Mouse (Mus musculus): ENCODE measurements around the gene Ccdc194. TPM values are rescaled to one million over a fixed set of nuclear protein-coding genes. Genes with fewer than 3 reads are reported as not detected.
A peak's percentile ranks its signal among the peaks of the same experiment; 100 is the strongest.

Ccdc194 gene
- total RNA-seq, 2 experiments from 2014 or later = not detected

DNA sequence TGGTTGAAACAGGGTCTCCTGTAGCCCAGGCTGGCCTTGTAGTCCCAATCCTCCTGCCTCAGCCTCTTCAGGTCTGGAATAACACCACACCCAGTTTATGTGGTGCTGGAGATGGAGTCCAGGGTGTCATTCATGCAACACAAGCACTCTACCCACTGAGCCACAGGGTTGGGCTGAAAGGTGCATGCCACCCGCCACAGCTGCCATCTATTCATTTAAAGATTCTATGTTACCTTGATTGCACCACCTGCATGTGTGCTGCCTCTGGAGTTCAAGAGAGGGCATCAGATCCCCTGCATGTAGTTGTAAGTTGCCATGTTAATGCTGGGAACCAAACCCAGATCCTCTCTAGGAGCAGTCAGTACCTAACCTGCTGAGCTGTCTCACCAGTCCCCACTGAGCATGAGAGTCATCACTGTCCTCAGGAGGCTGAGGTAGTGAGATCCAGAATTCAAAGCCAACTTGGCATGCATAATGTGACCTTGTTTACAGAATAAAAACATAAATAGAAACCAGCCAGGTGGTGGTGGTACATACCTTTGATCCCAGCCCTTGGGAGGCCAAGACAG is 28.4 kb downstream of the Ccdc194 start:
- DNase-seq = peak; percentile 22
- no peak for TF ChIP-seq CTCF (IDR thresholded peaks at IDR 0.05)
- intact Hi-C loops (cut with DNase I) = no loop called here
- Histone ChIP-seq H3K4me3 (peak overlapping the region; percentile 15), H3K27ac (peak overlapping the region; percentile 81)

DNA sequence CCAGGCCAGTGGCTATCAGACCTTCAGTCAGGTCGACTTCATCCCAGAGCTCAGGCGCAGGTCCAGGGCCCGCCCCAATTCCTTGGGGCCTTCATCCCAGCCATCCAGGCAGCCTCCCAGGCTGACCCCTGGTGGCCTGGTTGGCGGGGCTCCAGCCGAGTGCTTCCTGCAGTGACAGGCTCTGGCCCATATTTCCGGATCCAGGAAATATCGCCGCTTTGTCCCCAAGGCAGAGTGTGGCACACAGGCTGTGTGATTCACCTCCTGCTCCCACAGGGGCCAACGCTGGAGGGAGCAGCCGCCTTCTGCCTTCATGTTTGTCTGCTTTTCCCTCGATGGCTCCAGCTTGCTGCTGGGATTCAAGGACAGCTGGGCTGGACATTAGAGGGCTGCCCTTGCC is 29.0 kb downstream of the Ccdc194 start:
- intact Hi-C loops (cut with DNase I) = loop anchor here (1.0 kb wide), 1 partner anchor 25 kb away; no protein-coding TSS in a partner anchor
- peak overlapping the region; percentile 81 for H3K27ac ChIP-seq
- DNase-seq = peak; percentile 94

DNA sequence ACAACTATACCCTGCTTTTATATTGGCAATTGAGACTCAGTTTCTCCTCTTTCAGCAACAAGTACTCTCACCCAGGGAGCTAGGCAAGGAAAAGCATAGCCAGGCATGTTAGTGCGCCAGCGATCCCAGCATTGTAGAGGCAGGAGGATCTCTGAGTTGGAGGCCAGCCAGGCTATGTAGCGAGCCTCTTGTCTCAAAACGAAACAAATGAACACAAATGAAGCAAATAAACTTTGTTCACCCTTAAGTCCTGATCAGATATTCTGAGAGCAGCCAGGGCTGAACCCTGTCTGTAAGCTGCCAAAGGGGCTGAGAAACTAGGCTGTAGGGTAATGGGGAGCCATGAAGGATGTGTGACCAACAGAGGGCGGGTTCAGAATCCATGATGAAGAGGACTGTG is 29.7 kb downstream of the Ccdc194 start:
- TF ChIP-seq CTCF (IDR thresholded peaks at IDR 0.05) = no peak
- intact Hi-C loops (cut with DNase I) = loop anchor here (1.0 kb wide), 1 partner anchor 25 kb away; no protein-coding TSS in a partner anchor
- Histone ChIP-seq H3K4me3 (no peak overlapping the region; the same call in 1 of the 2 replicates), H3K27ac (peak overlapping the region; percentile 81)
- peak; percentile 36 for DNase-seq

More for the DNA sequence above, 29.0 kb downstream of the Ccdc194 start:
- H3K4me3 ChIP-seq = peak overlapping the region; percentile 15
- TF ChIP-seq CTCF (IDR thresholded peaks at IDR 0.05) = peak; percentile 41

DNA sequence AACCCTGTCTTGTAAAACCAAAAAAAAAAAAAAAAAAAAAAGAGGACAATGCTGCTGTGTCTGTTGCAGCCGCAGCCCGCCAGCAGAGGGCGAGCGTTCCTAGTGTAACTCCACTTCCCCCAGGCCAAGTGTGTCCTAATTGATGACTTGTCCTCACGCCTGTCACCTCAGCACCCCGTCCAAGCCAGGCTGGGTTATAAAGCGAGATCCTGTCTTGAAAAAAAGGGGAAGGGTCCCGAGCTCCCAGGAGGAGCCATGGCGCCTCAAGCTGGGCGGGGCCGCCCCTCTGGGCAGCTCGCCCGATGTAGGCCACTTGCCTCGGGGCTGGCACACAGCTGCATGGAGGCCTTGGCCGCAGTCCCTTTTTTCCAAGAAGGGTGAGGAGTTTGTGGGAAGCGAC is 30.5 kb downstream of the Ccdc194 start:
- peak; percentile 93 for DNase-seq
- intact Hi-C loops (cut with DNase I) = no loop called here
- H3K4me3 ChIP-seq = peak overlapping the region; percentile 61
- peak overlapping the region; percentile 81 for H3K27ac ChIP-seq
- peak; percentile 77 for TF ChIP-seq CTCF (IDR thresholded peaks at IDR 0.05)

DNA sequence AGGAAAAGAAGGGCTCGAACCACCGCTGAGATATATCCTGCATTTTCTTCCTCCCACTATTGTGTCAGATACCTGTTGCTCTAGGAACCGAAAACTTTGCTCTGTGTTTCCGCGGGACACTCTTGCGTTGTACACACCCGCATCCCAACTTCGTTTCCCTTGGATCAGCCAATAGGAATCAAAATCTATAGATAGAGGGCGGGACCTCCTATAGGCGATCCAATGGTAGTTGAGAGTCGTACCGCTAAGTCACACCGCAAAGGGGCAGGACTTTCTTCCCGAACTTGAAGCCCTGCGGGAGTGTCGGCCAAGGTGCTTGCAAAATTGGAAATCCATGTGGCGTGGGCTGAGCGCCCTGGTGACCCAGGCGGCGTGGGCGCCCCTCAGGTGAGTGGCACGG is 37.1 kb downstream of the Ccdc194 start:
- intact Hi-C loops (cut with DNase I) = loop anchor here (5.0 kb wide), 1 partner anchor 34 kb away; no protein-coding TSS in a partner anchor

DNA sequence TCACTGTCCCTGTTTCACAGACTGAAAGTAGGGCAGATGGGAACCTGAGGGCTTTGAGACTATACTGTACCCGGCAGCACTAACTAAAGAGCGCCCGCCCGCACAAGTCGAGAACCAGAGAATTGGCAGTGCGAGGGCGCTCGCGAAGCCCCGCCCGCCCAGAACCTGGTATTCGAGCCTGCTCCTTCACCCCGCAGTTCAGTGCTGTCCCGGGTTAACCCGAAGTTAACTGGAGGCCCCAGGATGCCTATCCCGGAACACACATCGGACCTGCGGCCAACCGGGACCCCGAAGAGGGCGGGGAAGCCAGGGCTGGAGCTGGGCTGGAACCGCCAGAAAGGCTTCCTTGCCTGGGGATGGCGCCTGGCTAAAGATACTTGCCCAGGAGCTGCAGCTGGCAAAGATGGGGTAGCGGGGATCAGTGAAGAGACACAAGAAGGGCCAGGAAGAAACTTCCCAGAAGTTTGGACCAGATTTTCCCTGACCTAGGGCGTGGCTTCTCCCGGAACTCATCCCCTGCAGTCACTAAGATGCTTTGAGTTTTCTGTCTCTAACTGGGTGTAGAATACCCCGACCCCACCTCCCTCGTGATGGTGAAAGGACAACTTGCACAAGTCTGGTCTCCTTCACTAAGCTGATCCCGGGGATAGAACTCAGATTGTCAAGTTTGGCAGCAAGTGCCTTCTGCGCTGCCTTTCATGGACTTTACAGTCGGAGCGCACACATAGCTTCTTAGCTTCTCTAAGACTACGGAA is 37.6 kb downstream of the Ccdc194 start, which contains the start of gene Gtpbp3:
Gtpbp3 (plus strand) TSS at position 413 of the 755 bp plus-strand sequence.
- peak within 1 kb of the TSS; percentile 98 for H3K27ac ChIP-seq
- no peak for TF ChIP-seq CTCF (IDR thresholded peaks at IDR 0.05)
- peak within 1 kb of the TSS; percentile 79 for H3K4me3 ChIP-seq
- intact Hi-C loops (cut with DNase I) = loop anchor here (5.0 kb wide), 1 partner anchor 34 kb away; no protein-coding TSS in a partner anchor
- peak; percentile 92 for DNase-seq

More for the DNA sequence above, 37.1 kb downstream of the Ccdc194 start:
- peak overlapping the region; percentile 98 for H3K27ac ChIP-seq
- peak; percentile 89 for DNase-seq
- TF ChIP-seq CTCF (IDR thresholded peaks at IDR 0.05) = 0 out of 2 replicates have a peak, but pooled peaks have one; percentile 1
- peak overlapping the region; percentile 79 for H3K4me3 ChIP-seq

DNA sequence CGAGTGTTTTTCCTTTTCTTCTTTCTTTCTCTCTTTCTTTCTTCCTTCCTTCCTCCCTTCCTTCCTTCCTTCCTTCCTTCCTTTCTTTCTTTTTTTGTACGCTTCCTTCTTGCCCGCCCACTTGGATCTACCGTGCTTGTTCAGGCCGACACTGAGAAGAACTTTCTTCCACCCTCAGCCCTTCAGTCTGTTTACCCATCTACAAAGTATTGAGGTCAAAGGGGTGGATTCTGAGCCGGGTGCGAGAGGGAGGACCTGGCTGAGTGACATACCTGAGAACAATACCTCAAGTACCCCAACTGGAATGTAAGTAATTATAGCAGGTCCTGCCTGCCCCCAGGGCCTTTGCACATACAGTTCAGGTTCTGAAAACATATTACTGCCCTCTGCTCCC is 39.4 kb downstream of the Ccdc194 start:
- peak overlapping the region; percentile 94 for H3K27ac ChIP-seq
- intact Hi-C loops (cut with DNase I) = loop anchor here (5.0 kb wide), 1 partner anchor 36 kb away; no protein-coding TSS in a partner anchor
- no peak for DNase-seq
- no peak for TF ChIP-seq CTCF (IDR thresholded peaks at IDR 0.05)
- H3K4me3 ChIP-seq = peak overlapping the region; percentile 91

DNA sequence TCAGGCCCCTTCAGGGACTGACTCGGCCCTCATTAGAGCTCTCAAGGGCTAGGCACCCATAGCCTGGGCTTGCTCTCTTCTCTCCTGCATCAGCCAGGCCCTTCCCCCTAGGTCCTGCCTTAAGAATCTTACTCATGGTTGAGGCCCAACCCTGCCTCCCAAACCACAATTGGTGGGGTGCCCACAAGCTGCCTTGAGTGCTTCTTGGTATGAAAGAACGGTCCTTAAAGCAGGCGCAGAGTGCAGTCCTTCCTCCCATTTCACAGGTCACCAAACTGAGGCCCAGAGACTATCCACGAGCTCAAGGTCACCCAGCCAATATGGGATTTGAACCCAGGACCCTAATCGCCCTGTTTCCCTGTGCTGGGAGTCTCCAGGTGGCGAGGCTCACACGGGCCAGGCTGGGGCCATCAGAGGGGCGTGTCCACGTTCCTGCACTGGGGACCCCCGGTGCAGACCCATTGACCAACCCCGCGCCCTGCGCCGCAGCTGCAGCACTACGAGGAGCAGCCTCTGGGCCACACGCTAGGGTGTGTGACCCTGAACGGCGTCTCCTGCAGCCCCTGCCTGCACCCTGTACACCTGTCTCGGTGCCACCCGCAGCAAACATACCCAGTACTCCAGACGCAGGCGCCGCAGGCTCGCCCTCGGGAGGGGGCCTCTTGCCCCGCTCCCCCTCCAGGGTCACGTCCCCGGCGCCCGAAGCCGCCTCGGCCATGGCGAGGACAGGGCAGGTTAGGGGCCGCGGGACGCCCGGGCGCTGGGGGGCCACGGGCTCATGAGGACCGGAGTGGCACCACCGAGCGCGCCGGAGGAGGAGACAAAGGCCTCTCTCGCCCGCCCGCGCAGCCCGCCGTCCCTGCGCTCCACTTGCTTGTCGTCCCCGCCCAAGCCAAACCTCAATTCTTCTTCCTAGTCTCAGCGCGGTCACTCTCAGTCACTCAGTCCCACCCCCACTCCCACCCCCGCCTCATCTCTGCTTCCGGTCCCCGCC is 40.1 kb downstream of the Ccdc194 start, which contains the start of gene Ano8:
Ano8 (minus strand) TSS at position 822 of the 994 bp plus-strand sequence.
- H3K27ac ChIP-seq = peak within 1 kb of the TSS; percentile 98
- intact Hi-C loops (cut with DNase I) = loop anchor here (5.0 kb wide), 1 partner anchor 37 kb away; no protein-coding TSS in a partner anchor
- peak; percentile 91 for DNase-seq
- peak within 1 kb of the TSS; percentile 91 for H3K4me3 ChIP-seq
- TF ChIP-seq CTCF (IDR thresholded peaks at IDR 0.05) = no peak

DNA sequence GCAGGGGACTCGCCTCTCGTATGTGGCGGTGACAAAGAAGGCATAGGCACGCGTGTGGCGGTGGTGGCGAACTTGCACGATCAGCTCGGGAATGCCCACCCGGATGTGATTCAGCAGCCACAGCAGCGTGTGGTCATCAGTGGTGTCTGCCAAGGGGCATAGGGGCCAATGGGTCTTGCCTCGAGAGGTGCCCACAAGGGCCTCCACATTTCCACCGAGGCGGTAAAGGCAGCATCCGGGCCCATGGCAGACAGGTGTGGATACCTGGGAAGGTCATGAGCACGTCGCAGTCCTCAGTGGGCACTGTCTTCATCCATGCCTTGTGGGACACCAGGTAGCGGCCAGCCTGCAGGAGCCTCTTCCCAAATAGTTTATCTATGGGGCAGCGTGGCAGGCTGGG is 40.8 kb downstream of the Ccdc194 start:
- Histone ChIP-seq H3K4me3 (peak overlapping the region; percentile 91), H3K27ac (no peak overlapping the region)
- intact Hi-C loops (cut with DNase I) = loop anchor here (5.0 kb wide), 1 partner anchor 38 kb away; no protein-coding TSS in a partner anchor
- no peak for TF ChIP-seq CTCF (IDR thresholded peaks at IDR 0.05)
- no peak for DNase-seq

DNA sequence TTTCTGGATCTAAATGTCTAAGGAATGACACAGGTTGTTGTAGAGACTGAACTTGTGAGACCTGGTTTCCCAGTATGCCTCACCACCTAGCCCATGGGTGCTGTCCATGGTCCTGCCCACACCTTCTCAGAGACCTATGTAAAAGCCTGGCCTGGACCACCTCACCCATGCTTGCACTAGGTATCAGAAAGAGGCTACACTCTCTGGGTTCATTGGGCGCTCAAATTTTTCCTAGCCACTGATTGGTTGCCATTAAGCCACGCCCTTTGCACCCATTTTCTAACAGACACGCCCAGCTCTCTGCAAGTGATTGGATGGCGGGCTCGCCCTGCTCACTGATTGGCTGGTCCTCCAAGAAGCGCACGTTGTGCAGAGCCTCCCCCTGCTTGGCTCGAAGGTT is 41.6 kb downstream of the Ccdc194 start:
- Histone ChIP-seq H3K27ac (no peak overlapping the region), H3K4me3 (no peak overlapping the region)
- DNase-seq = no peak
- no peak for TF ChIP-seq CTCF (IDR thresholded peaks at IDR 0.05)
- intact Hi-C loops (cut with DNase I) = no loop called here

DNA sequence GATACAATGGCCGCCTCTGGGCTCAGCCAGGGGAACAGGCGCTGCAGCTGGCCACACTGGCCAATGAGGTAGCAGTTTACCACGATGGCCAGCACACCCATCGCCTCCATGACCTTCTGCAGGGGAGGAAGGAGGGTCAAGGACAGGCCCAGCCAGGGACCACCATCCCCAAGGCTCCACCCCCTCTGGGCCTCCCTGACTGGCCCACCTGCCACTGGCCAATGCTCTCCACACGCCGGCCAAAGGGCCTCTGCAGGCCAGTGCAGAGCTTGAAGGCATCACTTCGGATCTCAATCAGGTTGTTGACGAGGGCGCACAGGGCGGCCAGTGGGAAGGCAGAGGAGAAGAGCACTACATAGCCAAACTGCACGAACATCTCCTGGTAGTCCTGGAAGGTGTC is 46.6 kb downstream of the Ccdc194 start:
- intact Hi-C loops (cut with DNase I) = no loop called here
- DNase-seq = no peak
- no peak for TF ChIP-seq CTCF (IDR thresholded peaks at IDR 0.05)
- Histone ChIP-seq H3K27ac (no peak overlapping the region), H3K4me3 (no peak overlapping the region)
